Mouse (Mus musculus) stomach, adult 2 months (tissue): ENCODE data around the gene 4921501E09Rik. TPM values are rescaled to one million over a fixed set of nuclear protein-coding genes. Genes with fewer than 3 reads are reported as not detected.

Experiments used
- polyA plus RNA-seq: library from polyadenylated mRNA; depleted of rRNA; stranded (reverse); fragments of >200 nt; gene quantifications from 2 replicates; pipeline ENCODE4 v1.2.3, GENCODE M21; 2012; rRNA removed

The 4921501E09Rik gene
- not detected in 2 replicates for polyA plus RNA-seq

DNA sequence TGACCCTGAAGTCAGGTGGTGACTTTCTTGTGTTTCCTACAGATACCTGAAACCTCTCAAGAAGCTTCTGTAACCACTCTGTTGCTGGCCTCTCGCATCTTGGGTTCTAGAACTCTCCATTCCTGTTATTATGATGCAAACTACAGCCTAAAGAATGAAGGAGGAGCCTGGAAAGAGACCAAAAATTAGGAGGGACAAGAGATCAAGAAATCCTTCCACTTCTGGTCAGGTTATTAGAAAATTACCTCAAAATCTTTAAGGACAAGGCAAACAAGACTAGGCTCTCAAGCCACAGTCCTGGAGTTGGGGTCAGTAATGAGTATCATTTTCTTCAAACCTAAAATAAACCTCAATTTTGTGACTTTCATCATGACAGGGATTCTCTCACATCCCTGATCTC lies at the start of gene 4921501E09Rik:
4921501E09Rik (minus strand) TSS at position 101 of the 400 bp plus-strand sequence.

DNA sequence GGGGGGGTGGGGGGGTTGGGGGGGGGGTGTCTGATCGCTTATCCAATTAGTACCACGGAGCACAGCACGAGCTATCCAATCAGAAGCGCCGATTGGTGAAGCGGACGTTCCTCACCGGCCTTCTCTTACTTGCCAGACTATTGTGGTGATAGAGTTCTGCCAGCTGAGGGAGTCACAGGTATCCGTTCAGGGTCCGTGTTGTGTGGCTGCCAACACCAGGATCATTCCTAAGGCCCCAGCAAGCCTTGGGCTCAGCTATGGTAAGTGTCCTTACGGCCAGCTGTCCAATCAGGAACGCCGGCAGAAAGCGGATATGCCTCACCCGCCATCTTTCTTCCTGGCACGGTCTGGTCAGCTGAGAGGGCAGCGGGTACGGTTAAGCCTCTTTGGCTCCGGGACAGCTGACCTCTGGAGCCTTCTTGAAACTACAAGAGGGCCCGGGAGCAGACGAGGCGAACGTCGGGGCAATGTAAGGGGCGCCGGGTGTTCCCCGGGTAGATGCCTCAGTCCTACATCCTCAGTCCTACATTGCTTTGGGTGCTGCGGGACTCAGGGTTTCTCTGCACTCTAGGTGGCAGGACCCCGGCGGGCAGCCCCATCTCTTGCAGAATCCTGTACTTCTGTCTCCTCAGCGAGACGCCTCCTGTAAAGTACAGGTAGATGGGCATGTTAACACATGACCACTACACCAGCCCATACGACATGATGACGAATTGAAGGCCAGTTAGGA lies 21.5 kb upstream of the 4921501E09Rik start, which contains the start of gene Zfp563:
Zfp563 (plus strand) TSS at position 91 of the 730 bp plus-strand sequence.

DNA sequence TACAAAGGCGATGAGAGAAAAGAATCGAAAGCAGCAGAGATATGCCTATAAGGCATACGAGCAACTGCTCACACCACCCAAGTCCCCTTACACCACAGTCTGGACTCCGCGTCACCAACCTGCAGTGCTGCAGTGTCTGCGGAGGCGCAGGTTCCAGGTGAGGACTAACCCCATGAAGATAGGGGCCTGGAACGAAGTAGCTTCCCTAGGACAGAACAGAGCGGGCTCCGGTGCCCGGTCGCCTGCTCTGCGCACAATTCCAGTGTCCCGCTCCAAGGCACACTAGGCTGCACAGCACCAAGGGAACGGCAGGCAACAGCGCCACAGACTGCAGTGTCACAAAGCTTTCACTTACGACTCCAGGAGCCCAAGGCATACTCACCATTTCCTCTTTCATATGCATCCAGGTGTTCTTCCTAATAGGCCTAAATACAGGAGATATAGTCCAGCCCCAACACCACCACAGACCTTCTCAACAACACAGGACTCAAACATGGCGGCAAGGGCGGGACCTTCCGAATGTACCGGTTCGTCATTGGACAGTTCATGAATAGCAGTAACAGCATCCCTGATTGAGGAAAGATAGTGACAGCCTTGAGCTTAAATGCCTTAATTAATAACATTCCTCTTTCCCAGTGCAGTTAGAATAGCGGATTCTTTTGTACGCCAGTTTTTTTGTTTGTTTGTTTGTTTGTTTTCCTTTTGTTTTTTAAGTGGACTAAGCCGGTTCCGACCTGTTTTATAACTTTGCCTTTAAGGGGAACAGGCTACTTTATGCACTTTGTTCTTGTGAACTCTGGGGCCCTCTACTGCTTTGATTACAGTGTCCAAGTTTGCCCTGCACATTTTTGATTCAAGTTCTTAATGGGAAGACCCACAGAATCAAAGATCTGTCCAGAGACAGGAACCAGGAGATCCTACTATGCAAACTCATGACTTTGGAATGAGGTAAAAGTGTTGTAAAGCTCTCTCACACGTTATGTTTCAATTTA lies 34.7 kb downstream of the 4921501E09Rik start, which contains the start of gene Zfp763:
Zfp763 (minus strand) TSS at position 503 of the 992 bp plus-strand sequence.

Other genes with a start within 250 kb of the 4921501E09Rik start
- gene Zfp799, start 237.8 kb downstream of the 4921501E09Rik start, polyA plus RNA-seq: 0.49 and 0.54 TPM in 2 replicates
- 0.08 and 0.13 TPM in 2 replicates for gene Zfp870, start 176.4 kb downstream of the 4921501E09Rik start, polyA plus RNA-seq
- 0.14 and 0.17 TPM in 2 replicates for gene Cyp4f14, start 150.7 kb downstream of the 4921501E09Rik start, polyA plus RNA-seq
- gene Cyp4f13, start 120.7 kb downstream of the 4921501E09Rik start, polyA plus RNA-seq: 26.1 and 29.8 TPM in 2 replicates
- 0.09 and 0.18 TPM in 2 replicates for gene Zfp472, start 102.2 kb downstream of the 4921501E09Rik start, polyA plus RNA-seq
- gene Zfp952, start 74.9 kb downstream of the 4921501E09Rik start, polyA plus RNA-seq: 0.12 and 0.41 TPM in 2 replicates
- 0.03 TPM in 1 of 2 replicates, not detected in the other for gene Zfp763, start 34.7 kb downstream of the 4921501E09Rik start, polyA plus RNA-seq
- 0.26 and 0.51 TPM in 2 replicates for gene Zfp563, start 21.3 kb upstream of the 4921501E09Rik start, polyA plus RNA-seq
- gene Morc2b, start 71.6 kb upstream of the 4921501E09Rik start, polyA plus RNA-seq: not detected in 2 replicates
- gene Olfr55, start 100.4 kb upstream of the 4921501E09Rik start, polyA plus RNA-seq: not detected in 2 replicates
- gene Olfr239, start 123.2 kb upstream of the 4921501E09Rik start, polyA plus RNA-seq: not detected in 2 replicates
- gene Olfr1564, start 153.6 kb upstream of the 4921501E09Rik start, polyA plus RNA-seq: not detected in 2 replicates
- gene Zfp955a, start 187.1 kb upstream of the 4921501E09Rik start, polyA plus RNA-seq: 0.02 and 0.05 TPM in 2 replicates
- gene Olfr63, start 196.6 kb upstream of the 4921501E09Rik start, polyA plus RNA-seq: not detected in 2 replicates
- gene Zfp955b, start 221.5 kb upstream of the 4921501E09Rik start, polyA plus RNA-seq: 0.16 and 0.42 TPM in 2 replicates